Mouse (Mus musculus) heart, postnatal 0 days (tissue): Measurements from ENCODE around the gene Nrg4. TPM values are rescaled to one million over a fixed set of nuclear protein-coding genes. Genes with fewer than 3 reads are reported as not detected.
"Not testable (repeated sequence)": the region's sequence is repeated elsewhere in the genome, so short reads cannot be mapped to it uniquely, and the experiment has no call there.

ENCODE experiments used
- ATAC-seq: fragments of 200-750 bp; cut with Nextera tagmentation; 2 replicates; pipeline ENCODE4 v1.8.0; 2017; ENCODE audit warnings: low read depth, moderate number of reproducible peaks, moderate library complexity; ENCODE audit not compliant: insufficient read depth
- DNase-seq: peaks from one replicate; pipeline ENCODE4 v3.0.0-alpha.2; 2016; ENCODE audit warnings: low spot score
- H3K27ac ChIP-seq: fragments of 300-500 bp; sonication (generic); 2 replicates; pipeline ENCODE4 v1.5.1; 2014; ENCODE audit warnings: low read depth, mild to moderate bottlenecking
- H3K27me3 ChIP-seq: fragments of 300-500 bp; sonication (generic); 2 replicates; pipeline ENCODE4 v1.6.1; 2014; ENCODE audit warnings: low read length, mixed read lengths; ENCODE audit not compliant: control insufficient read depth, insufficient read depth
- H3K36me3 ChIP-seq: fragments of 300-500 bp; sonication (generic); replicated peaks from 2 replicates; pipeline ENCODE4 v1.6.1; 2014; ENCODE audit warnings: low read length, mixed read lengths; ENCODE audit not compliant: control insufficient read depth, insufficient read depth
- H3K4me1 ChIP-seq: fragments of 300-500 bp; sonication (generic); 2 replicates; pipeline ENCODE4 v1.6.1; 2014; ENCODE audit warnings: antibody characterized with exemption; ENCODE audit not compliant: control insufficient read depth, insufficient read depth
- H3K4me2 ChIP-seq: fragments of 300-500 bp; sonication (generic); 2 replicates; pipeline ENCODE4 v1.6.1; 2014; ENCODE audit warnings: low read depth, mild to moderate bottlenecking, low read length, moderate library complexity
- H3K4me3 ChIP-seq: fragments of 300-500 bp; sonication (generic); 2 replicates; pipeline ENCODE4 v1.5.1; 2014; ENCODE audit warnings: low read depth, low read length
- H3K9ac ChIP-seq: fragments of 300-500 bp; sonication (generic); replicated peaks from 2 replicates; pipeline ENCODE4 v1.6.1; 2014; ENCODE audit warnings: low read depth, low read length, mixed read lengths
- H3K9me3 ChIP-seq: fragments of 300-500 bp; sonication (generic); replicated peaks from 2 replicates; pipeline ENCODE4 v1.6.1; 2016; ENCODE audit warnings: low read length; ENCODE audit not compliant: control insufficient read depth
- CTCF ChIP-seq: IDR thresholded peaks from 2 replicates; pipeline ENCODE4 v1.5.1; 2016; ENCODE audit warnings: antibody characterized with exemption, control low read depth, low read depth
- EP300 ChIP-seq: IDR thresholded peaks from 2 replicates; pipeline ENCODE4 v1.6.1; 2016; ENCODE audit warnings: antibody characterized with exemption, low read depth
- WGBS: fragments of 180-500 bp; shearing (Covaris S2); extraction: QIAGEN DNeasy Blood & Tissue Kit; methylation state at CpG from one replicate; pipeline ENCODE4 v1.1.7; 2014; 5-methylcytosine and 5-hydroxymethylcytosine counted together
- polyA plus RNA-seq: library from polyadenylated mRNA; unstranded; fragments of >200 nt; fragmentation: Nextera tagmentation; extraction: Ambion mirVana; gene quantifications from 2 replicates; pipeline ENCODE4 v1.2.1, GENCODE M21; 2015
- total RNA-seq: library from RNA; depleted of rRNA; stranded (reverse); fragments of >200 nt; gene quantifications from 2 replicates; pipeline ENCODE4 v1.2.3, GENCODE M21; 2014; ENCODE audit warnings: low replicate concordance

The Nrg4 gene
- total and polyA plus RNA-seq, 2 experiments from 2014 or later = 1.3 TPM; not detected in 1

DNA sequence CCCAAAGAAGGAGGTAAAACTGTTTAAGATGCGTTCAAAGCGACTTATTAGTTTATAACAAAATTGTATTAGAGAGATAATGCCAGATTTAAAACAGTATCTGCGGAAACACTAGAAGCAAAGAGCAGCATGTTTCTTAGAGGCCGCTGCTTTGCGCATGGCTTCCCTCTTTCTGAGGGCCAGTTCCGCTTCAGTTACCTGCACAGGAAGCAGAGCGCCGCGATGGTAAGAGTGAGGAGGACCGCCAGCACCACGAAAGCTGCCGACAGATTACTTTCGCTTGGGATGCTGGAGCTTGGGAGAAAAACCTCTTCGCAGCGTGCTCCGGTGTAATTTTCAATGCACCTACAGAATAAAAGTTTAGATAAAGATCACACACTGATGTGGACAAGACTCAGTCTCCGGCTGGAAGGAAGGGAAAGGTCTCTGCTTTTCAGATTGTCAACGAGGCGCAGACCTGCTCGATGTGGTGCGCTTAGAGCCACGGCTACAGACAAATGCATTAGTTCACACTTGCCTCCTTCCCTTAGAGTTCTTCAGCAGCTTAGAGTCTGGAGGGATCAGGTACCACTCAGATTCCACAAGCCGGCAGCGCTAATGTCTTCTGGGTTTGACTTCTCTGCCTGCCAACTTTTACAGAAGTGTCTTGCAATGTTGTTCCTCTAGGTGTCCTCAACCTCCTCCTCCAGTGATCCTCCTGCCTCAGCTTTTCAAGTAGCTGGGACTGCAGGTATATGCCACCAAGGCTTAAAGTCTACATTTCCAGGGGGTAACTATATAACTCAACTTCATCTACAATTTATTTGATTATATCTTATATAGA is 84.6 kb downstream of the Nrg4 start:
- no peak for ATAC-seq
- Histone ChIP-seq H3K4me1 (no peaks in the 10 kb centered on the region), H3K4me3 (peak overlapping the region; percentile 42), H3K27ac (no peak overlapping the region), H3K9ac (no peak overlapping the region; the same call in 1 of the 2 replicates), H3K4me2 (peak overlapping the region; percentile 59), H3K9me3 (no peaks in the 10 kb centered on the region), H3K27me3 (no peaks in the 10 kb centered on the region; the same call in 1 of the 2 replicates), H3K36me3 (no peaks in the 10 kb centered on the region)
- no peak for TF ChIP-seq CTCF
- no peak for TF ChIP-seq EP300
- no peak for DNase-seq
- 36% methylated on average over 24 of the region's 24 CpGs for WGBS

DNA sequence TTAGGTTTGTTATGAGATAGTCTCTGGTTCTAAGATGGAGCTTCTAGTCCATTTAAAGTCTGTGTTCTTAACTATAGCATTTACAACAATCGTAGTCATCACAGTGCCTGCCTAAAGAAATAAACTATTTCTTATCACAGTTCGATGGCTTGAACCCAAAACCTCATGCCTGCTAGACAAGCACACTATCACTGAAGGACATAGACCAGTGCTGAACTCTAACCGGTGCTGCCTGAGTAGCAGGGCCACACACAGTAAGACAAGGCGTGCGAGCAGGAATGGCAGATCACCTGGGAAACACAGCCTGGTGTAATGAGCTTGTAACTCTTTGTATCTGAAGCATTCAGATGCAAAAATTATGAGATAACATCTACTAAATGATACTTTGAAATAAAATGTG is 85.8 kb downstream of the Nrg4 start:
- TF ChIP-seq EP300 (no peak), CTCF (no peak)
- 49% methylated on average over 5 of the region's 5 CpGs for WGBS
- ATAC-seq = no peak

DNA sequence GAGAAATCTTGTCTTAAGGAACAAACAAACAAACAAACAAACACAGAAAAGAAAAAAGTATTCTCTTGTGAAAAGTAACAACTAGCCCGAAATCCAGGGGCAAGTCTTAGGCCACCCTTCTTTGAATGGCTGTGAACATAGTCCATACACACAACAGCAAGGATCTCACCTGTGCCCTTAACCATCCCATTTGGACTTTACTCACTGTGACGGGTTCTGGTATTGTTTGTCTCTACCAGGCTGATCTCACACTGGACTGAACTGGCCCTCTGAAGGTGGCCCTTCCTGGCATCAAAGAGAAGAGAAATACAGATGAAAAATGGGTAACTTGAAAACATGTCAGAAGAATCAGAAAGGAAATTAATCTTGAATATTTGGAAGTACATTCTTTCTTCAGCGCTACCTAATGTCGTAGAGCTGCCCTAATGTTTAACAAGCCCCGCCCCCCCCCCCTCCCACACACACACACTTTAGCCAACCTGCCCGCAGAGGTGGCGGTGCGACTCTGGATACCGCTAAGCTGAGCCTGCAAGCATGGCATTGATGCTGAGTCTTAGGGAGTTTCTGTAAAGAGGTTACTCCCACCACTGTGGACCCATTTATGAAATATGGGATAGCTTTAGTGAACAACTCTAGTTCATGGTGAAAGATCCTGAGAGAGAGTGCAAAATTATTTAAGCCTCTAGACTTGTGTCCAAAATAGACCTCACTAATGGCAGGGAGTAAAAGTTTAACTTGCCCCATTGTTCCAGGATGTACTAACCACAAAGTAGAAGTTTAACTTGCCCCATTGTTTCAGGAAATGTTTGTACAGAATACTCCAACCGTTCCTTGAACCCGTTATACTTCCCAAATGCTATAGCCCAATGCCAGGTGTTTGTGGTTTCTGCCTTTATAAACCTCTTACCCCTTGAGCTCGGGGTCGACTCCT is 90.1 kb downstream of the Nrg4 start:
- H3K4me2 ChIP-seq = no peak overlapping the region
- TF ChIP-seq CTCF = no peak
- TF ChIP-seq EP300 = no peak
- WGBS = 70% methylated on average over 13 of the region's 13 CpGs
- H3K9me3 ChIP-seq = no peaks in the 10 kb centered on the region
- no peak overlapping the region for H3K4me3 ChIP-seq
- H3K4me1 ChIP-seq = no peaks in the 10 kb centered on the region
- ATAC-seq (no peak), DNase-seq (no peak)
- H3K27me3 ChIP-seq = no peaks in the 10 kb centered on the region; the same call in 1 of the 2 replicates
- H3K36me3 ChIP-seq = no peaks in the 10 kb centered on the region
- H3K27ac ChIP-seq = no peak overlapping the region
- no peak overlapping the region for H3K9ac ChIP-seq

More for the DNA sequence above, 85.8 kb downstream of the Nrg4 start:
- H3K9ac ChIP-seq = no peak overlapping the region
- H3K36me3 ChIP-seq = no peaks in the 10 kb centered on the region
- no peak overlapping the region for H3K4me2 ChIP-seq
- no peaks in the 10 kb centered on the region for H3K9me3 ChIP-seq
- H3K27me3 ChIP-seq = no peaks in the 10 kb centered on the region; the same call in 1 of the 2 replicates
- no peak overlapping the region for H3K27ac ChIP-seq
- H3K4me3 ChIP-seq = no peak overlapping the region
- DNase-seq = no peak
- no peaks in the 10 kb centered on the region for H3K4me1 ChIP-seq

DNA sequence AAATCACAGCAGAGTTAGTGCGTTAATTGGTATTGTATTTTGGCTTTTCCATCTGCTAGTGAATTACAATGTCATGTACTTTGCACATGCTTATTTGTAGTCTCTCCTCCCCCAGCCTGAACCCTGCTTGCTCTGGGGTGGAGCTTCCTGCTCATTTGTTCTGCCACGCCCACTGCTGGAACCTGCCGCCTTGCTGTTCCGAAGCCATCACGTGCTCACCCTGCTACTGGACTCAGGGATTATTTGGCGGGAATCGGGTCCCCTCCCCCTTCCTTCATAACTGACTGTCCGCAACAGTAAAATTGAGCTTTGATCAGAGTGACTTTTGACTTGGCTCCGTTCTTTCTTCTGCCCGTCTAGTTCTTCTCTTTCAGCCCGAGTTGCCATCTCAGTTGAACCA is 93.6 kb downstream of the Nrg4 start:
- not testable (repeated sequence) for H3K9me3 ChIP-seq, H3K27me3 ChIP-seq, H3K9ac ChIP-seq, ATAC-seq, H3K4me3 ChIP-seq, H3K27ac ChIP-seq, H3K4me1 ChIP-seq, H3K4me2 ChIP-seq, DNase-seq, H3K36me3 ChIP-seq
- WGBS = 60% methylated on average over 11 of the region's 11 CpGs

DNA sequence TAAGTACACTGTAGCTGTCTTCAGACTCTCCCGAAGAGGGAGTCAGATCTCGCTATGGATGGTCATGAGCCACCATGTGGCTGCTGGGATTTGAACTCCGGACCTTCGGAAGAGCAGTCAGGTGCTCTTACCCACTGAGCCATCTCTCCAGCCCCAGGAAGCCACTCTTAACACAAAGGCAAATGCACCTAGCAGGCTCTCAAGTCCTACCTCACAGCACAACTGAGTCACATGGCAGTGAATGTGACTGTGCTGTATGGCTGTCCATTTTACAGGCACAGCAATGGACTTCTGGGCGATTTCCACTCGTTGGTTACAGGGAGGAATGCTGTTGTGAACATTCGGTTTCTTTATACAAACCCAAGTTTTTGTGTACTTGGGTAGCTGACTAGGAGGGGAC is 94.1 kb downstream of the Nrg4 start:
- Histone ChIP-seq H3K4me2 (no peak overlapping the region), H3K27me3 (no peaks in the 10 kb centered on the region), H3K36me3 (no peaks in the 10 kb centered on the region), H3K4me1 (no peaks in the 10 kb centered on the region), H3K4me3 (no peak overlapping the region), H3K9me3 (no peaks in the 10 kb centered on the region), H3K9ac (no peak overlapping the region), H3K27ac (no peak overlapping the region)
- 78% methylated on average over 7 of the region's 7 CpGs for WGBS
- ATAC-seq = no peak
- TF ChIP-seq EP300 = no peak
- TF ChIP-seq CTCF = no peak
- DNase-seq = no peak
